Mouse (Mus musculus): ENCODE results near the gene Gm7137. TPM values are rescaled to one million over a fixed set of nuclear protein-coding genes. Genes with fewer than 3 reads are reported as not detected.
A peak's percentile ranks its signal among the peaks of the same experiment; 100 is the strongest.
"Not testable (repeated sequence)": the region's sequence is repeated elsewhere in the genome, so short reads cannot be mapped to it uniquely, and the experiment has no call there.

Gene Gm7137
- total RNA-seq (2021) = not detected

GRCm38 (mm10) chr10:77787876-77788275 is at the start of gene Gm7137:
Gene Gm7137, minus strand, starts transcription at chr10:77788200.
- DNase-seq = peak; percentile 14
- intact Hi-C loops (cut with DNase I) = not testable (repeated sequence)

DNA sequence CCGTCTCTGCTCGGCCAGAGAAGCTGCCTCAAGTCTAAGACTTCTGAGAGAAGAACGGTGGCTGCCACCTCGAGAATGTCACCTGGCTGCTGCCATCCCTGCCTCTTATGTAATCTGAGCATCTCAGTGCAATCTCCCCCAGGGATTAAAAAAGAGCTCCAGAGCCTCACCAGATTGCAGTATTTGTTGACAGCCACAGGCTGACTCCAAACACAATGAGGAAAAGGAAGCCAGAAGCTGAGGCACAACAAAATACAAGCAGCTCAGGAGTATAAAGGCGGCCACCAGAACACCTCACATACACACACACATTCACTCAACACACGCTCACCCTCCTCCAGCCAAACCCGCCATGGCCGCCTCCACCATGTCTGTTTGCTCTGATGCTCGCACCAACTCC is 47.6 kb upstream of the Gm7137 start, which contains the start of gene Krtap10-10:
Gene Krtap10-10, plus strand, starts transcription at position 301 of the 400 bp plus-strand sequence.
- intact Hi-C loops (cut with DNase I) = no loop called here

DNA sequence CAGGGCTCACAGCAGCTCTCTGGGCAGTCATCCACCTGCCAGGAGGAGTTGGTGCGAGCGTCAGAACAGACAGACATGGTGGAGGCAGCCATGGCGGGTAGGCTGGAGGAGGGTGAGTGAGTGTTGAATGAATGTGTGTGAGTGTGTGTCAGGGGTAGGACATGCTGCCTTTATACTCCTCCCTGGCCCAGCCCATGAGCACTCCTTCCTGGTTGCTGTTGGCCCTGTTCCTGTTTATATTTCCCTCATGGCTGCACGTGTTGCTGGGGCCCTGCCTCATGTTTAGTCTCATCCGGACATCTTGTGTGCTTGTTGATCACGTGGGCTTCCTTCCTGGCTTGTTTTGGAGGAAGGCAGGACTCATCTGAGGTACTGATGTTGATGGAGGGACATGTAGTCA is 39.0 kb upstream of the Gm7137 start, which contains the start of gene Krtap10-4:
Gene Krtap10-4, minus strand, starts transcription at position 145 of the 400 bp plus-strand sequence.
- no peak for DNase-seq
- intact Hi-C loops (cut with DNase I) = no loop called here

More for the DNA sequence above, 47.6 kb upstream of the Gm7137 start, which contains the start of gene Krtap10-10:
- DNase-seq = no peak

DNA sequence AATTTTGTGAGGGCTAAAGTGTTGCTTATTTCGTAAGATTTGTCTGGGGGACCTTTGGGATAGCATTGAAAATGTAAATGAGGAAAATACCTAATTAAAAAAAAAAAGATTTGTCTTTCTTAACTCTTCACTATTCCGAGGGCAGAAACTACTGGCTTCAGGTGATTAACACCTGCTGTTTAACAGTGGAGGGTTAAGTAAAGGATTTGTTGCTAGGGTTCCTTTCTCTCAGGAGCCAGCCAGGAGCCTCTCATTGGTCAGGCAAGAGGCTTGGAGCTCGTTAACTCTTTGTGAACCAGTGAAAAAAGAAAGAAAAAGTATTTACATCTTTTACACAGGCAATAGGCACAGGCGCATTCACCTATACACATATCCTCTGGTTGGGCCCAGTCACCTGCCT is 31.2 kb upstream of the Gm7137 start:
- intact Hi-C loops (cut with DNase I) = no loop called here
- DNase-seq = no peak

GRCm38 (mm10) chr10:77818523-77818922 is 30.5 kb upstream of the Gm7137 start:
- DNase-seq = no peak

GRCm38 (mm10) chr10:77815514-77815913 is 27.5 kb upstream of the Gm7137 start:
- intact Hi-C loops (cut with DNase I) = no loop called here
- peak; percentile 17 for DNase-seq

More at GRCm38 (mm10) chr10:77818523-77818922, 30.5 kb upstream of the Gm7137 start:
- intact Hi-C loops (cut with DNase I) = no loop called here

- no peak for DNase-seq
- intact Hi-C loops (cut with DNase I) = no loop called here
Observed at GRCm38 (mm10) chr10:77814382-77814781, 26.4 kb upstream of the Gm7137 start, which contains the start of gene Gm2696. Gene Gm2696, plus strand, starts transcription at chr10:77814682.

DNA sequence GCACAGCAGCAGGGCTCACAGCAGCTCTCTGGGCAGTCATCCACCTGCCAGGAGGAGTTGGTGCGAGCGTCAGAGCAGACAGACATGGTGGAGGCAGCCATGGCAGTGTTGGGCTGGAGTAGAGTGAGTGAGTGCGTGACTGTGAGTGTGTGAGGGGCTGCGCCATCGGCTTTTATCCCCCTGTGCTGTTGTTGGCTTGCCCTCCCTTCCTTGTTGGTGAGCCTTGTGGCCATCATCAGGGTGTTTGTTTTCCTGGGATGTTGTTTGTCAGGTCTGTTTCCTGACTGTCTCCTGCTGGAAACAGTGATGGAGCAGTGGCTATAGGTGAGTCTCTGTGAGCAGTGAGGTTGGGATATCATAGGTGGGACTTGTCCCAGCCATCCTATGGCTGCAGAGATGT is 23.7 kb upstream of the Gm7137 start, which contains the start of gene Gm9507:
Gene Gm9507, minus strand, starts transcription at position 101 of the 400 bp plus-strand sequence.
- intact Hi-C loops (cut with DNase I) = no loop called here
- DNase-seq = no peak

GRCm38 (mm10) chr10:77804095-77804494 is 16.1 kb upstream of the Gm7137 start:
- intact Hi-C loops (cut with DNase I) = no loop called here
- DNase-seq = no peak

- no peak for DNase-seq
- intact Hi-C loops (cut with DNase I) = no loop called here
Observed at GRCm38 (mm10) chr10:77798921-77799508, 11.0 kb upstream of the Gm7137 start, which contains the start of gene Gm19668. Gene Gm19668, minus strand, starts transcription at chr10:77799133.

DNA sequence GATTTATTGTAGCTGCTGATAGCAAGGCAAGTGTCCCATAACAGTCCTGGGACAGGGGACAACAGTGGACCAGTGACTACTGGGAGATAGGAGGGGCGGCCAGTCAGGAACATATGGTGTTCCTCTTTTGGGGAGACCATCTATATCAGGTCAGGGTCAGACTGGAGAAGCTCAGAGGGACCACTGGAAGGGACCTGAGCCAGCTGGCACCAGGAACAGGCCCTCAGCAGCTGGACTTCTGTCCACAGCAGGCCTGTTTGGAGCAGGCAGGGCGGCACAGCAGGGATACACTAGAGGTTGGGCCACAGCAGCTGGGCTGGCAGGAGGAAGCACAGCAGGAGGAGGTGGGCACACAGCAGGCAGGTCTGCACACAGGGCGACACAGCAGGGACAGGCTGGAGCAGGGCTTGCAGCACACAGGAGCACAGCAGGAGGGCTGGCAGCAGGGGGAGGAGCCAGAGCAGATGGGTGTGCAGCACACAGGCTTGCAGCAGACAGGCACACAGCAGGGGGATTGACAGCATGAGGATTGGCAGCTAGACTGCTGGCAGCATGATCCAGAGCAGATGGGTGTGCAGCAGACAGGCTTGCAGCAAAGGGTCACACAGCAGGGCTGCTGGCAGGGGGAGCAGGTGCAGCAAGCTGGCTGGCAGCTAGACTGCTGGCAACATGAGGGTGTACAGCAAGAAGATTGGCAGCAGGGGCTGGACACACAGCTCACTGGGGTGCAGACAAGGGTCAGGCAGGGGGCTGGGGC is 10.3 kb upstream of the Gm7137 start:
- intact Hi-C loops (cut with DNase I) = not testable (repeated sequence)
- DNase-seq = peak; percentile 38

- intact Hi-C loops (cut with DNase I) = no loop called here
- DNase-seq = no peak
Observed at GRCm38 (mm10) chr10:77797677-77798076, 9.7 kb upstream of the Gm7137 start.

GRCm38 (mm10) chr10:77794976-77795375 is 7.0 kb upstream of the Gm7137 start, which contains the start of gene Gm9639:
Gene Gm9639, minus strand, starts transcription at chr10:77795076.
- intact Hi-C loops (cut with DNase I) = no loop called here
- DNase-seq = no peak

DNA sequence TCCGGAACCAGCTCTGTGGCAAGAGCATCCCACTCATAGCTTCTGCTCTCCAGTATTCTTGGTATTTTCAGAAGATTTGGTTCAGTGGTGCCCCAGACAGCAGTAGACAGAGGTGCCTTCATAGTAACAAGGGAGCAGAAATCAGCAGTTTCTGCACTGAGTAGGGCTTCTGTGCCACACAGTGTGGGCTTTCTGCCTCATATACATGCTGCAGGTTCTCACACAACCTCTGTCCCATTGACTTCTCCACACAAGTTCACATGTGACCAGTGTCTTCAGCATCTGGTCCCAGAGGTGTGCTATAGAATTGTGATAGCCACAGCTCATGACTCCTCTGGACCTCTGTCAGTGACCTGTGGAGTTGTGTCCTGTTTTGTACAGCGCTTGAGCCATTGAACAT is 621 bp upstream of the Gm7137 start:
- intact Hi-C loops (cut with DNase I) = no loop called here
- DNase-seq = no peak

DNA sequence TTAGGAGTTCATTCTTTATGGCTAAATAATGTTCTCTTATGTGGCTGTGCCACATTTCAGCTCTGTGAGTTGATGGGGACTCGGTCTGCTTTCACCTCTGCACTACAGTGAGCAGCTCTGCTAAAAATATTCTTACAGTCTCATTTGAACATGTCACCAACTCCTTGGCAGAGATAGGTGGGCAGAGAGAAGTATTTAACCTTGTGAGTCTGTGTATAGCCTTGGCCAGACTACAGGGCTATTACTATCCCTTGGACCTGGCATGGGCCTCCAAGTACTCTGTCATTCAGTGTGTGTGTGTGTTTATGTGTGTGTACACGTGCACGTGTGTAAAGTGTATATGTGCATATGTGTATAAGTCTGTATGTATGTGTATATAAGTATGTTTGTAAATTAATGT is 4.6 kb downstream of the Gm7137 start:
- DNase-seq; intact Hi-C loops (cut with DNase I): not testable (repeated sequence)

GRCm38 (mm10) chr10:77782442-77782841 is 5.6 kb downstream of the Gm7137 start, which contains the start of gene Gm3250:
Gene Gm3250, minus strand, starts transcription at chr10:77782542.
- DNase-seq; intact Hi-C loops (cut with DNase I): not testable (repeated sequence)

DNA sequence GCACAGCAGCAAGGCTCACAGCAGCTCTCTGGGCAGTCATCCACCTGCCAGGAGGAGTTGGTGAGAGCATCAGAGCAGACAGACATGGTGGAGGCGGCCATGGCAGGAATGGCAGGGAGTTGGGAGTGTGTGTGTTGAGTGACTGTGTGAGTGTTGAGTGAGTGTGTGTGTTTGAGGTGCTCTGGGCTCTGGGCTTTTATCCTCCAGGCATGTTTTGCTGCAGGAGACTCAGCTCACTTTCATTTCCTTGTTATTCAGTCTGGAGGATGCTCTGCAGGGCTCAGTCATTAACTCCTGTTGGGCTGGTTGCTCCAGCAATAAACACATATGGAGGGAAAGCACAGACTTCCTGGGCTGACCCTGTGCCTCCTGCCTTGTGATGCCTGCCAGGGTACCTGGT is 11.2 kb downstream of the Gm7137 start, which contains the start of gene Gm7138:
Gene Gm7138, minus strand, starts transcription at position 101 of the 400 bp plus-strand sequence.
- DNase-seq; intact Hi-C loops (cut with DNase I): not testable (repeated sequence)

GRCm38 (mm10) chr10:77772142-77772541 is 15.9 kb downstream of the Gm7137 start:
- DNase-seq; intact Hi-C loops (cut with DNase I): not testable (repeated sequence)

GRCm38 (mm10) chr10:77771225-77771624 is 16.8 kb downstream of the Gm7137 start, which contains the start of gene Gm3238:
Gene Gm3238, minus strand, starts transcription at chr10:77771325.
- intact Hi-C loops (cut with DNase I); DNase-seq: not testable (repeated sequence)

DNA sequence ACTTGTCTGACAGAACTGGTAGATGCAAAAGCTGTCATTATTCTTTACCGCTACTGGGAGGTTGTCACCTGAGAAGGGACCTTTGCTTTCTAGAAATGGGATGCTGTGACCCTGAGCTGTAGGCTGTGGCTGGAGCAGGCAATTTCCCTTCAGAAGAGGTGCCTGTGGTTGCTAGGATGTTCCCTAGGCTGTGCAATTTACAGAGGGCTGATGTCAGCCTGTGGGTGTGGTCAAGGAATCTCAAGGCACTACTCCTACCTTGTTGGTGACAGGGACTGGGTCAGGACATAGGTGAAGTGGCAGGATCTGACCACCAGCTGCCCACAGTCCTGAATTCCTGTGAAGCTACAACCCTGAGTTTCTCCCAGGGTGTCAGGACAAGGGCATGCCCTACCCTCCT is 18.3 kb downstream of the Gm7137 start:
- intact Hi-C loops (cut with DNase I) = no loop called here
- DNase-seq = no peak

- DNase-seq = not testable (repeated sequence)
Observed at GRCm38 (mm10) chr10:77759582-77759981, 28.4 kb downstream of the Gm7137 start, which contains the start of gene Gm3233. Gene Gm3233, minus strand, starts transcription at chr10:77759682.

More at GRCm38 (mm10) chr10:77759582-77759981, 28.4 kb downstream of the Gm7137 start, which contains the start of gene Gm3233:
- intact Hi-C loops (cut with DNase I) = not testable (repeated sequence)
